Mouse (Mus musculus): ENCODE data around the gene Zfp14.

Gene Zfp14

DNA sequence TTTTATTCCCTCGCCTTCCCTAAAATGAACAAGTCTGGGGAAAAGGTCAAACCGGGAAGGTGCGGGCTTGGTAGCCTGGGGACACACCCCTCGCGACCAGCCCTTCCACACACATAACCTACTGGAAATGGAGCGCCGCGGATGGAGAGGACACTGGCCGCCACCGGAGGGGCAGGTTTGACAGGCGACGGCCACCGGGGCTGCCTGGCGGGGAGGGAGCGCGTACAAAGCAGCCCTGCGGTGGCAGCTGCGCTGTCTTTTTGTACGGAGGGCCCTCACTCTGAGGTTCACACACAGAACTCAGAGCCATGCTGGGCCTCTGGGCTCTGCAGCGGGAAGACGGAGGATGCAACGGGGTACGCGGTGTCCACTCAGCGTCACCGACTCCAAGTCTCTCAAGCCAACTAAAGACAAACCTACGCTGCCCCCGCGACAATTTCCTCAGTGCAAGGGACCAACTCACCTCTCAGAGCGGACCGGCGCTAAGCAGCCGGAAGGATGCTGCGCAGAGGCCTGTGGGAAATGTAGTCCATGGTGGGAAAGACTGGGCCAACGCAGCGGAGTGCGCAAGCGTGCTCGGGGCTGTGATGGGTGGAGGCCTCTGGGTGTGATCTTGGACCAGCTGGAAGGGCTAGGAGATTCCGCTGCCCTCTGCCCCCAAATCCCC lies at the start of gene Zfp14:
Zfp14 (minus strand) TSS at position 499 of the 667 bp plus-strand sequence.
- peak; percentile 93 to 94 for DNase-seq (ENCODE audit: low spot score in 2 of 2)

DNA sequence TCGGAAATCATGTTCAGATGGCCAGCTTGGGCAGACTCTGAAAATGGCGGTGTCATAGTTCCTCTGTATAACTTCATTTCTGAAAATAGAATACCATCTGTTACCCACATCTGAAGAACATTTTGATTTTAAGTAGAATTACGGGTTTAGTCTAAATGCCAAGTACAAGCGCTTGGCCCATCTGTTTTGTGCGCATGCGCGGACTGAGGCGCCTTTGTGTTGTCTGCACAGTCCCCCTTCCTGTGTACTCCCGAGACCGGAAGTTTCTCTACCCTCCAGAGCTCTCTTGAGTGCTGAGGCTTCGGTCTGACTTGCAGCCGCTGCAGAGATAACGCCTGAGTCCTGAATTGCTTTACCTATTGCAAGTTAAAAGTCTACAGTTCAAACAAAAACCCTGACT lies 48.1 kb upstream of the Zfp14 start:
- peak; percentile 79 to 86 for DNase-seq (ENCODE audit: low spot score in 2 of 2)

DNA sequence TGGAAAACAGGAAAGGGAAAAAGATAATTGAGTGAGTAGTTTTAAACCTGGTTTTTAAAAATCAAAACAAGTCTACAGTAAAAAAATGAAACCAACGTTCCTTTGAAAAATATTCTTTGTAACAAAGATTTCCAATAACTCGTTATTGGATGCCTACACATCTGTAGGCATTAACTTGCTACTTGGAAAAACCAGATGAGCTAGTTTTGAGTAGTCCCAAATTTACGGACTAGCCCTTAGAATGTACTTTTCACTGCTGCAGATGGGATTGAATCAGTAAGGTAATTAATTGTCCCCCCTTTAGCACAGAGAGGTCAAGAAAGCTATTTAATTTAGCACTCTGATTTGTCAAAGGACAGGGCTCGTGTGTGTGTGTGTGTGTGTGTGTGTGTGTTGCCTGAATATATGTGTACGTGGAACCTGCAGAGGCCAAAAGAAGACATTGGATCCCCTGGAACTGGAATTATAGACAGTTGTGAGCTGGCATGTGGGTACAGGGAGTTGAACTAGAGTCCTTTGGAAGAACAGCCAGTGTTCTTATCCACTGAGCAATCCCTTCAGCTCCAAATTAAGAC lies 44.5 kb upstream of the Zfp14 start:
- DNase-seq (ENCODE audit: low spot score in 2 of 2): no peak

DNA sequence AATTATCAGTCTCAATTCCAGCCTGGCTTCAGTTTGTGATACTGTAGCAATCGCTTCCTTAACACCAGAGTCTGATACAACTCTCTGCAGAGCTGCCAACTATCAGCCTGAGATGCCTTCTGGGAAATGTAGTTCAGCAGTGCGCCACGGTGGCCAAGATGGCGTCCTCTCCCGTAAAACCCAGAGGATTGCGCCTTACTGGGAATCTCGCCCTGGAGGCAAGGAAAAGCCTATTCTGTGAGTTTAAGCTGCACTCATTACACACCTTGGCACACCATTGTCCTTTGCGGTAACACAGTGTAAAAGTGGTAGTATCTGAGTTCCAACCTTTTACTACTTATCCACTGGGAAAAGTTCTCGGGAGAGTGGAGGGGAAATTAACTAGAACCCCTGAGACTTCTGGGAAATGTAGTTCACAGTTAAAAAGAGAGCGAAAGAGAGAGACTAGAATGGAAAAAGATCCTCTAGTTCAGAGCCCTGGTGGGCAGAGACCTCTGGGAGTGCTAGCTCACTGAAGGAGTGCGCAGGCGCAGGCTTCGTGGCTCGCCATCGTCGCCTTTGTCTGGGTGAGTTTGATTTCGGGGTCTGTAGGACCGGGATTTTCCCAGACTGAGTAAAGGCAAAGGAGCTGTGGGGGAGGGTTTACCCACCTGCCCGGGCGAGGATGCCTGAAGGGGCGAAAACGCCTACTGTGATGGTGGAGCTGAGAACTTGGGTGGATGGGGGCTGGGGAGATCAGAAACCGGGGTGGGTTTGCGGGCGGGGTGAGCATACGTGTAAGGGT lies 43.7 kb upstream of the Zfp14 start, which contains the start of gene Zfp260:
Zfp260 (plus strand) TSS at position 132 of the 784 bp plus-strand sequence.
- DNase-seq (ENCODE audit: low spot score in 2 of 2): peak; percentile 92 to 94

DNA sequence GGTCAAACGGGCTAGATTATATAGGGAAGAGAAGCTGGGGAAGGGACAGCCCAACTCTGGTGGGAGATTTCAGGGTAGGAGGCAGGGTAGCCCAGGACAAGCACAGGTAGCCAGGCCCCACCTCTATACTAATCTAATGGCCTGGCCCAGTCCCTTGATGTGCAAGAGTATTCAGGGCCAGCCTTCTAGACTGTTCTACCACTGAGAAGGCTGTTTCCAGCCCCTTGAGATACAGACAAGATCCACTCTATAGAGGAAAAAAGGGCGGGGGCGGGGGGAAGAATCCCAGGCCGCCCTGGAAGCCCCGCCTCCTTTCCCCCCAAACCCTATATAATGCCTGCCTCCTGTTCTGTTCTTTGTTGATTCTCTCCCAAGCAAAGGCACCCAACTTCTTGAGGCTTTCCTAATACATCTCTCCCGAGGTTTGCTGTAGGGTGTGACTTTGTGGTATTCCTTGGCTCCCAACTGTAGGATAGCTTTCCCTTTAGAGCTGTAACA lies 42.8 kb upstream of the Zfp14 start:
- no peak for DNase-seq (ENCODE audit: low spot score in 2 of 2)

DNA sequence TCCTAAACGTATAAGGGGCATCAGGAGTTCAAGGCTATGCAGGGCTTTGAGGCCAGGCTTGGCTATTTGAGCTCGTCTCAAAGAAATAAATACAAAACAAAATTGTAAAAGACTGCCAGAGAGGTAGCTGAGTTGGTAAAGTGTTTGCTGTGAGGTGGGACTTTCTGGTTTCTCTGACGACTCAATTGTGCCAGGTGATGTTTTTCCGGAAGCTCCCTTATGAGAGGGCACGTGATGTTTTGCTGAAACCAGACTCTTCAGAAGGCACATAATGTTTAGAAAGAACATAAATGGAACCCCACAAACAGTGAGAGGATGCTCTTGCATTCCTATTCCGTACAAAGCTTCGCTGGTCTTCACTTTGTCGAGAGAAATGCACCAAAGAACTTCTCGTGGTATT lies 41.5 kb upstream of the Zfp14 start:
- DNase-seq (ENCODE audit: low spot score in 2 of 2): no peak

DNA sequence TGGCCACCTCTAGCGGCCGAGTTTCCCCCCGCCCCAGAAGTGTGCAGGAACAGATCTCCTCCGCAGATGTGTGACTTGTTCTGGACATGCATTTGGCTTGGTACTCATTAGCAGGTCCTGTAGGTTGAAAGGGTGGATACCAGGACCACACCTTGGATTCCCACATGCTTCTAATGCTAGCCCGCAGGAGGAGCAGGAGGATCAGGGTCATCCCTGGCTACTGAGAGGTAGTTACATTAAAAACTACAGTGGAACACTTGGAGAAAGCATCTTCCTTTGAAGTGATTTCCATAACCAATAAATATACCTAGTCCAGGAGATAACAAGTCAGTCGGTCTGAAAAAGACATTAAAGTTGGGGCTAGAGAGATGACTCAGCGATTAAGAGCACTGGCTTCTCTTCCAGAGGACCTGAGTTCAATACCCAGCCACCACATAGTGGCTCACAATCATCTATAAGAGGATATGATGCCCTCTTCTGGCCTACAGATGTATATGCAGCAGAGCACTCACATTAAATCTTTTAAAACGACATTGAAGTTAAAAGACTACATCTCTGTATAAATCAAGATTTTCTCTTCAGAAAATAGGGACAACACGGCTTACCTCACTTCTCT lies 39.9 kb upstream of the Zfp14 start:
- DNase-seq (ENCODE audit: low spot score in 2 of 2): peak in 1 of 2 experiments; percentile 13

DNA sequence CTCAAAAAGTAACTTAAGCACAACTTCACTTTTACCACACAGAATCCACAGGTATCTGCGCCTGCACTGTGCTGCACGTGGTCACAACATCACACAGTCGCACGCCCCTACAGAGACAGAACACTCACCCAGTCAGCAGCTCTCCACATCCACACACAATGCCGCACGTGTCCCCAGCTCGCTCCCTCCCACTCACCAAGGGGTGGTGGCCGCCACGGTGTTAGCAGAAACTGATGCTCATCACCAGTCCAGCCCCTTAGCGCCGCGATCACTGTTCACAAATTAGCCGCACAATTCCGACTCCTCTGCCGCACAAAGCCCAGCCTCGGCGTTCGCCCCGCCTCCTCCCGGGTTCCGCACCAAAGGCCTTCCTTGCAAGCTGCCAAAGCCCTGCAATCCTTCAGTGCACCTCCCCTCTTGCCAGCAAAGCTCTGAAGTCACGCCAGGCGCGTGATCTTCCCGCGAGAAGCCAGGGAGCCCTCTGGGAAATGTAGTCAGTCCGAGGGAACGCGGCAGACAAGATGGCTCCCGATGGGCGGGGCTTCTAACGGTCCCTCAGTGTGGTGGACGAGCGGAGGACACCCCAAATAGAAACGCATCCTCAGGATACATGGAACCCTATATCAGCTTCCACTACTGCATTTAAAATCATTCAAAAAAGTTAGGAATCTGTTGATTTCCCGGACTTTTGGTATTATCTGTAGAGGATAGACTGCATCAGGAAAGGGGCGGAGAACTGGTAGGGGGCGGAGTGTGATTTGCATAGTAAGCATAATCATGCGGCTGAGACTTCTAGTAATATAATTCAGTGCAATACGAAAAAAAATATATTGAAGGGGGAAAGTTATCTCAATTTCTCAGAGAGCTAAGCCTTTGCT lies 39.2 kb upstream of the Zfp14 start, which contains the start of the genes Gm26920 and Zfp566:
Gm26920 (minus strand) TSS at position 319 of the 878 bp plus-strand sequence.
Zfp566 (minus strand) TSS at position 436 of the 878 bp plus-strand sequence.
- DNase-seq (ENCODE audit: low spot score in 2 of 2): peak; percentile 96

DNA sequence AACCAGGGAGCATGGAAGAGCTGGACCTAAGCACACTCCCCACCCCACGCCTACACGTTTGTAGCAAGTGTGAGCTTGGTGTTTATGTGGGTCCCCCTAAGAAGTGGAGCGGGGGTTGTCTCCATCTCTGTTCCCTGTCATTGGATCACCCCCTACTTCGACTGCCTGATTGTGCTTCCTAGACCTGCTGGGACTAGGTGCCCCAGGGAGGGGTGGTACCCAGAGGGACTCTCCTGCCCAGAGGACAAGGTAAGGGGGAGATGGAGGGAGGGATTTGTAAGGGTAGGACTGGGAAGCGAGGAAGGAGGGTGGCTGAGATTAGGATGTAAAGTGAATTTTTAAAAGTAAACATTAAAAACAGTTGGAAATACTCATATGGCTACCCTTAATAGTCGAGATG lies 38.2 kb upstream of the Zfp14 start:
- DNase-seq (ENCODE audit: low spot score in 2 of 2): no peak

DNA sequence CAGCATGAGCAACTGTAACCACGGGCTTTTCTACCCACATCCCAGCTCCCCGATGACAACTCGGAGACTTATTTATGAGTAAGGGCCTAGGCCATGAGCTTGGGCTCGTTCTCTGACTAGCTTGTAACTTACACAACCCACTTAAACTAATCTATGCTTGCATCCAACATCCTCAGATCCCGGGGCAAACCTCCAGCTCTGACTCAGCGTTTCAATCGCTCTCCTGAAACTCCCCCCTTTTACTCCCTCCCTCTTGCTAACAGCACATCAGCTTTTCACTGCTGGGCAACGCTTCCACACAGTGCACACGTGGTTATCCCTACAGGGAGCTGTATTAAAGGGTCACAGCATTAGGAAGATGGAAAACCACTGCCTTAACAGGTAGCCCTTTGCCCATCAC lies 35.3 kb upstream of the Zfp14 start:
- peak; percentile 39 to 47 for DNase-seq (ENCODE audit: low spot score in 2 of 2)

DNA sequence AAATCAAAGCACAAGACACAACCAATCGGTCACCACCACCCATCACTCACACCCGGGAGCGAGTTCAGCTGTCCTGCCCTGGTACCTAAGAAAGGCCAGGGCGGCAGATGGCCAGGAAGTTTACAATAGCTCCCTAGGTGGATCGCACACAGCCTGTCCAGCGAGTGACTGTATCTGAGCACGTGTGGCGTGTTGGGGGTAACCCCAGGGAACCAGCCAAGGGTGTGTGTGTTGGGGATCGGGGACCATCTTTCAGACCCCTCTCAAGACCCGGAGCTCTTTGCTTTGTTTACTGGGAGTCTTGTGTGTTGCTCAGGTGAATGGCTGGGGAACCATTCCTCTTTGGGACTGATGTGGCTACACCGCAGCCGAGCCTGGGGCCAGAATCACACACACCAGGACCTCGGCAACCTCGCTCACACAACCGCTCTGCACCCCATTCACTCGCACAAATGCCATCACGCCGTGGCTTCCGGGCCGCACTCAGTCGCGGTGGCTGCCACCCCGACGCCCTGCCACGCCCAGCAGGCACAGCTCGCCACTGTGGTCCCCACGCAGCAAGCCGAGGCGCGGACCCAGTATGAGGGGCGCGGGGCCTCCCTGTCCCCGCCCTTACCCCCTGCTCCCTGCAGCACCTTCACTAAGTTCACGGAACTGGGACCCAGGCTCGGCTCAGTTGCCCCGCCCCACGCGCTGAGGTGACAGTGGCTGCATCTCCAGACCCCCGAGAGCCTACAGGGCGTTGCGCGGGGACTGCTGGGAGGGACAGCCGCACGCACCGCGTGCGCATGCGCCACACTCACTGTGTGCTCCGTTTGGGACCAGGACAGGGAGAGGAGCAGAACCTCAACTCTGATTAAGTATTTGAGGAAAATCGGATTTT lies 21.2 kb upstream of the Zfp14 start, which contains the start of gene Zfp82:
Zfp82 (minus strand) TSS at position 755 of the 883 bp plus-strand sequence.
- DNase-seq (ENCODE audit: low spot score in 2 of 2): peak; percentile 84 to 85

DNA sequence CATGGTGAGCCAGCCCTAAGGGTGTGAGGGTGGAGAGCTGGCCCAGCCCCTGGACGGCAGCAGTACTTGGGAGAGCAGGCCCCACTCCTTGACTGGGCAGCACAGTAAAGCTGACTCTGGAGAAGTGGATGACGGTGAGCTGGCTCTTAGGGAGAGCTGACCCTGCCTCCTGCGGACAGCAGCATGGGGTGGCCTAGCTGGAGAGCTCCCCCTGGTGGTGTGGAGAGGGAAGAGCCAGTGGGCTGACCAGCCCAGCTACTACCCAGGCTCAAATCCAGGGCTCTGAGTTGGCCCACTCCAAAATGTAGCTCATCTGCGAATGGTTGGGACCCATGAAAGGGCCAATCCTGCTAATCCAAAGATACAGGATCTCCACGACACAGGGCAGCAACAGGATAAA lies 13.4 kb upstream of the Zfp14 start:
- DNase-seq (ENCODE audit: low spot score in 2 of 2): no peak

DNA sequence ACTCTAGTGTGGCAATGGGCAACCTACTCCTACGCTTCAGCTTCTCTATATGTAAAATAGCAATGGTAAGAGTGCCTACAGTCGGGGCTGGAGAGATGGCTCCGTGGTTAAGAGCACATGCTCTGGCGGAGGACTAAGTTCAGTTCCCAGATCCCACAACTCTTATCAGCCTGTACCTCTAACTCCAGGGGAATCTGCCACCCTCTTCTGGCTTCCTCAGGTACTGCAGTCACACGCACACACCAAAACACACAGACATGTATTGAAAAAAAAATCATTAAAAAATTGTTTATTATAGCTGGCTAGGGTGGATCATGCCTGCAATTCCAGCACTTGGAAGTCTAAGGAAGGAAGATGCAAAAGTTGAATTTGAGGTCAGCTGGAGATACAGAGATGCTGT lies 11.3 kb upstream of the Zfp14 start:
- DNase-seq (ENCODE audit: low spot score in 2 of 2): no peak

DNA sequence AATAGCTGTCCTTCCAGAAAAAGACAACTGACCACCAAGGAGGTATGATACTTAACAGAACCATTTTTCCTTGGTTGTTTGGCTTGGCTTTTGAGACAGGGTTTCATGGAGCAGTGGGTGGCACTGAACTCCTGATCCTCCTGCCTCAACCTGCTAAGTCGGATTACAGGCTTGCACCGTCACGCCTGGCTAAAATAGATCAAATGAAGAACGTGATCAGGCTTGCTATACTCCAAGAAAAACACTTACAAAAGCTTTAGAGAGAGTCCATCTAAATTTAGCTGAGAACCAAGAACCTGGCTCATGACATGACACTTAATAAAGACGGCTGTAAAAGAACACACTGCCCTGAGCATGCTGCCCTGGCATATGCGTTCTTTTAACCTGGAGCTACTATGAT lies 9.2 kb upstream of the Zfp14 start:
- no peak for DNase-seq (ENCODE audit: low spot score in 2 of 2)

DNA sequence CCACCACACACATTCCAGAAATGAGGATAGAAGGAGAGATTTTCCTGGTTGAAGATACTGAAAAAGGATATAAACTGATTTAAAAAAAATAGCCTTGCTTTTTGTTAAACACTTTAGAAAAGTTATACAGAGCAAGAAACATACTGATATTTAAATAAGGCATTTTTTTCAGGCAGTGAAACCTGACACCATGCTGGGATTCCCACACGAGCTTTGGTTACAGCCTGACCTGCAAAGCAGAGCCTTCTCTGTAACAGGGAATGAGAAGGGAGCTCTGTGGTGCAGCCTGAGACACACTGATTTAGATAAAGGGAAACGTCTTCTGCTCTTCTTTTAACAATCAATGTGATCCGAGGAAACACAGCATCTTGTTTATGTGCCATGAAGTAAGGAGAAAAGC lies 2.4 kb upstream of the Zfp14 start:
- no peak for DNase-seq (ENCODE audit: low spot score in 2 of 2)

DNA sequence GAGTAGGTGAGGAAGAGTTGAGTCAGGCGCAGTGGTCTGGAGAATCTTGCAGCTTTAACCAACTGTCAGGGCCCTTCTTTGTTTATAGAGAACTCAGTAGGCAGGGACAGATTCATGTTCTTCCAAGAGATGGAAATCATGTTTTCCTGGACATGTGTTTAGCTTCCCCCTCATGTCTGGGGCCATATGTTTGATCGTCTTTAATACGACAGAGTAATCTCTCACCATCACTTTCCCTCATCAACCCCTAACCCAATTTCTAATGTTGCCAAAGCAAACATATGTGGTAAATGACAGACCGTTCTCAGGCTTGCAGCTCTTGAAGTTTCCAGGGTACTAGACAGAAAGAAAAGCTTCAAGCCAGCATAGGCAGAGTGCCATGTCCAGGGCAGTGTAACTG lies 3.1 kb downstream of the Zfp14 start:
- DNase-seq (ENCODE audit: low spot score in 2 of 2): no peak

DNA sequence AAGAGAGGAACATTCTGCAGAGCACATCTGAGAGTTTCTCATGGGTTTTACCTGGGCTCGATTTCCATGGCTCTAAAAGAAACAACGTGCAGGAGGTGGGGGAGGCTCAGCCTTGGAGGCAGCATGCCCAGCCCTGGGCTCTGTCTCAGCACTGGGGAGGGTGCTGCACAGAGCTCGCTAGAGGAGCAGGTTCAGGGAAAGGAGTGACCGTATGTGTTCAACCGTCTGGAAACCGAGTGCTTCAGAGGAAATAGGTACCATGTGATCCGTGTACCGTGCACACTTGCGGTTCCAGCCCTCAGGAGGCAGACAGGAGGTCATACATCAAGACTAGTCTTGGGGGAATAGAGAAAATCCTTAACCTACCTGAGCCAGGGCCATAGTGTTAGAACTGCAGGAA lies 6.8 kb downstream of the Zfp14 start:
- DNase-seq (ENCODE audit: low spot score in 2 of 2): no peak

DNA sequence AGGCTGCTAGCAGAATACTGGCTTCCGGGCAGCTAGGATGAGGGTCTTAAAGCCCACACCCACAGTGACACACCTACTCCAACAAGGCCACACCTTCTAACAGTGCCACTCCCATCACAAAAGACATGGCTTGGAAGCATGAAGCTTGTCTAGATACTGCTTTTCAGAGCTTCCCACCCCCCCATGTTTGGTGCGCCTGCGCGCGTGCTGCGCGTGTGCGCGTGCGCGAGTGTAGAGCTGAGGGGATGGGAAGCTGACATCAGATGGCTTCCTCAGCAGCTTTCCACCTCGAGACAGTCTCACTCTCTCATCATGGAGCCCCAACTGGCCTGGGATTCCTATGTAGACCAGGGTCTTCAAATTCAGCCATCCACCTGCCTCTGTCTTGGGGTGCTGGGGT lies 16.8 kb downstream of the Zfp14 start:
- no peak for DNase-seq (ENCODE audit: low spot score in 2 of 2)

DNA sequence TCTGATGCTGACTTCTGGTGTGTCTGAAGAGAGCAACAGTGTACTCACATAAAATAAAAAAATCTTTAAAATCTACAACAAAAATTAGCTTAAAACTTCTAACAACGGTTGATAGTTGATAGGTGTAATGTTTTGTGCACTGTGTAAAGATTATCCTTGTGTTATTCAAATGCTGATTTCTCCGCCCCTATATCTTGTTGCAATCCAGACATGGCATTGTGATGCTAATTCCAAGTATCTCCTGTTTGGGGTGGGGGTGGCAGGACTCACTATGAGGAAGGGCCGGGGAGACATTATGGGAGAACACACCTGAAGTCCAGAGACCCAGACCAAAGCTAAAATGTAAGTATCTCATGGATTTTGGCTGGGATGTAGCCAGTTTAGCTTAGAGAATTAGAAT lies 19.8 kb downstream of the Zfp14 start:
- DNase-seq (ENCODE audit: low spot score in 2 of 2): no peak

DNA sequence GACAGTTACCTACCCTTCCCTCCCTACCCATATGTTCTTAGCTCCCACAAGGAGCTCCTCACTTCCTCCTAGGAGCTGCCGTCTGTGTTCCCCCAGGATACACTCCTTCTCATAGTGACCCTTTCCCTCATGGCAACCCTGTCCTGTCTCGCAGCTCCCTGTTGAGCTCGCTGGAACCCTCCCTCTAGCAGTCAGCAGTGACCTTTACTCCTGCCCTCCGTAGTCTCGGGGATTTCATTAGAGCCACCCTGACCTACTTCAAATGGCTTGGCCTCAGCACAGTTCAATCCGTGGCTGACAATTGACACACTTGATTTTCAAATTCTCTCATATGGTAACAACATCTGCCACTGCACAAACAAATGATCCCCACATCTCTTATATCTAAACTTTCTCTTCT lies 20.5 kb downstream of the Zfp14 start:
- no peak for DNase-seq (ENCODE audit: low spot score in 2 of 2)

Data from frontal cortex, postnatal 36 days (tissue).